ENCODE assay signal across 8 mouse cellular contexts in genomic region chr13:58158099-58158912, GRCm38 (mm10). TPM values are rescaled to one million over a fixed set of nuclear protein-coding genes. Genes with fewer than 3 reads are reported as not detected.
DNase-seq lines count a peak whose midpoint lies in the region; ATAC-seq and TF ChIP-seq lines count a peak whose summit lies in the region.

No protein-coding gene starts in this region.

- intact Hi-C loops in left cerebral cortex, adult 2 months (cut with DNase I) = loop anchor here (2.0 to 5.0 kb wide), 4 partner anchors 74 to 244 kb away; partner anchors contain the start of genes Hnrnpk and Rmi1

- peak overlapping the region; percentile 99 for H3K4me2 ChIP-seq in hindbrain, postnatal 0 days (ENCODE audit: low read depth, low read length)

- ATAC-seq in hindbrain, postnatal 0 days = peak; percentile 84
- ATAC-seq in megakaryocyte, adult 5-6 weeks (ENCODE audit: poor library complexity, severe bottlenecking) = peak; percentile 83

- 0 out of 2 replicates have a peak, but pooled peaks cover 4% of the 10 kb centered on the region for H3K4me1 ChIP-seq in hindbrain, postnatal 0 days (ENCODE audit: insufficient read depth, low read length)

- WGBS in hindbrain, postnatal 0 days = 4% methylated on average over 16 of the region's 16 CpGs

- H3K4me3 ChIP-seq in hindbrain, postnatal 0 days (ENCODE audit: low read length) = peak overlapping the region; percentile 78
- peak overlapping the region; percentile 56 for H3K4me3 ChIP-seq in left cerebral cortex, adult 2 months

- H3K27ac ChIP-seq in hindbrain, postnatal 0 days = peak overlapping the region; percentile 75
- peak overlapping the region; percentile 84; the same call in 1 of the 2 replicates for H3K27ac ChIP-seq in left cerebral cortex, adult 2 months

- no peaks in the 10 kb centered on the region for H3K27me3 ChIP-seq in hindbrain, postnatal 0 days (ENCODE audit: insufficient read depth, low read length)

- peak; percentile 85 for DNase-seq in T-cell, adult 2 months (ENCODE audit: low spot score)
- peak; percentile 88 to 92 for DNase-seq in cerebellum, postnatal 36 days
- peak; percentile 87 for DNase-seq in gastrocnemius, adult 18-20 months (ENCODE audit: low spot score)
- peak; percentile 95 for DNase-seq in hindbrain, postnatal 0 days (ENCODE audit: low spot score)
- DNase-seq in left cerebral cortex, adult 2 months (ENCODE audit: extremely low spot score in 1 of 2, low spot score in 2 of 2) = peak; percentile 81 to 89
- DNase-seq in right cerebral cortex, adult 2 months (ENCODE audit: low spot score in 2 of 2) = peak; percentile 88 to 92
- peak; percentile 88 for DNase-seq in urinary bladder, postnatal 14 days (ENCODE audit: low spot score)

- peak overlapping the region; percentile 72 for H3K9ac ChIP-seq in hindbrain, postnatal 0 days (replicated peaks; ENCODE audit: low read length)

- H3K36me3 ChIP-seq in hindbrain, postnatal 0 days (ENCODE audit: insufficient read depth, low read length) = peaks cover 11% of the 10 kb centered on the region; the same call in 1 of the 2 replicates

- peak; percentile 96 for TF ChIP-seq CTCF in hindbrain, postnatal 0 days (IDR thresholded peaks at IDR 0.05; ENCODE audit: low read depth)
- peak; percentile 97 for TF ChIP-seq CTCF in left cerebral cortex, adult 2 months (IDR thresholded peaks at IDR 0.05)

- H3K9me3 ChIP-seq in hindbrain, postnatal 0 days (ENCODE audit: low read length) = no peaks in the 10 kb centered on the region

RNA-seq across cellular contexts. Expression of gene Idnk, which starts 0.9 kb away (rescaled TPM):
- 1 to 10 TPM; 5.9 to 7.9 TPM for total RNA-seq in gastrocnemius, adult 18-20 months (2021)
- total RNA-seq in hindbrain, postnatal 0 days (2014; rRNA removed) = 20.2 and 20.6 TPM in 2 replicates
- polyA plus RNA-seq in hindbrain, postnatal 0 days (2015; fragmentation: Nextera tagmentation; extraction: Ambion mirVana) = 52.5 and 55.3 TPM in 2 replicates
- 10 to 100 TPM; 31.2 to 31.6 TPM for total RNA-seq in left cerebral cortex, adult 2 months (2021)
- total RNA-seq in megakaryocyte, adult 5-6 weeks (2015) = 52.9 and 53.8 TPM in 2 replicates
- 36.7 and 38.7 TPM in 2 replicates for total RNA-seq in megakaryocyte, adult 5-6 weeks (2017)

RNA-seq across cellular contexts. Expression of gene Hnrnpa0, which starts 29.9 kb away (rescaled TPM):
- total RNA-seq in gastrocnemius, adult 18-20 months (2021) = 10 to 100 TPM; 30.8 to 34.4 TPM
- total RNA-seq in hindbrain, postnatal 0 days (2014; rRNA removed) = 178 and 184 TPM in 2 replicates
- 56.8 and 64.4 TPM in 2 replicates for polyA plus RNA-seq in hindbrain, postnatal 0 days (2015; fragmentation: Nextera tagmentation; extraction: Ambion mirVana)
- total RNA-seq in left cerebral cortex, adult 2 months (2021) = 100 to 1,000 TPM; 120 to 128 TPM
- total RNA-seq in megakaryocyte, adult 5-6 weeks (2015) = 68.3 and 78.2 TPM in 2 replicates
- 44.4 and 46.5 TPM in 2 replicates for total RNA-seq in megakaryocyte, adult 5-6 weeks (2017)

RNA-seq across cellular contexts. Expression of gene Klhl3, which starts 44.9 kb away (rescaled TPM):
- under 1 TPM; 0.26 to 0.78 TPM for total RNA-seq in gastrocnemius, adult 18-20 months (2021)
- 9.9 and 10.2 TPM in 2 replicates for total RNA-seq in hindbrain, postnatal 0 days (2014; rRNA removed)
- polyA plus RNA-seq in hindbrain, postnatal 0 days (2015; fragmentation: Nextera tagmentation; extraction: Ambion mirVana) = 10.6 and 11.1 TPM in 2 replicates
- total RNA-seq in left cerebral cortex, adult 2 months (2021) = 10 to 100 TPM; 32.6 to 36.9 TPM
- 0.07 and 0.09 TPM in 2 replicates for total RNA-seq in megakaryocyte, adult 5-6 weeks (2015)
- 0.11 and 0.12 TPM in 2 replicates for total RNA-seq in megakaryocyte, adult 5-6 weeks (2017)

RNA-seq across cellular contexts. Expression of gene Ubqln1, which starts 57.1 kb away (rescaled TPM):
- total RNA-seq in gastrocnemius, adult 18-20 months (2021) = 10 to 100 TPM; 47.6 to 52.7 TPM
- 243 and 285 TPM in 2 replicates for total RNA-seq in hindbrain, postnatal 0 days (2014; rRNA removed)
- polyA plus RNA-seq in hindbrain, postnatal 0 days (2015; fragmentation: Nextera tagmentation; extraction: Ambion mirVana) = 106 and 111 TPM in 2 replicates
- 100 to 1,000 TPM; 145 to 146 TPM for total RNA-seq in left cerebral cortex, adult 2 months (2021)
- total RNA-seq in megakaryocyte, adult 5-6 weeks (2015) = 48.1 and 49.5 TPM in 2 replicates
- total RNA-seq in megakaryocyte, adult 5-6 weeks (2017) = 55.3 and 61.5 TPM in 2 replicates

Comparison
In these comparisons a context has a peak if more than half of its experiments do, and no peak if none do; other contexts are left out.
1. Peak in every context shown above with its lines: DNase-seq, ATAC-seq, H3K4me3 ChIP-seq and H3K27ac ChIP-seq.